Mouse (Mus musculus): ENCODE results near the gene Dock3.
A peak's percentile ranks its signal among the peaks of the same experiment; 100 is the strongest.

The Dock3 gene

DNA sequence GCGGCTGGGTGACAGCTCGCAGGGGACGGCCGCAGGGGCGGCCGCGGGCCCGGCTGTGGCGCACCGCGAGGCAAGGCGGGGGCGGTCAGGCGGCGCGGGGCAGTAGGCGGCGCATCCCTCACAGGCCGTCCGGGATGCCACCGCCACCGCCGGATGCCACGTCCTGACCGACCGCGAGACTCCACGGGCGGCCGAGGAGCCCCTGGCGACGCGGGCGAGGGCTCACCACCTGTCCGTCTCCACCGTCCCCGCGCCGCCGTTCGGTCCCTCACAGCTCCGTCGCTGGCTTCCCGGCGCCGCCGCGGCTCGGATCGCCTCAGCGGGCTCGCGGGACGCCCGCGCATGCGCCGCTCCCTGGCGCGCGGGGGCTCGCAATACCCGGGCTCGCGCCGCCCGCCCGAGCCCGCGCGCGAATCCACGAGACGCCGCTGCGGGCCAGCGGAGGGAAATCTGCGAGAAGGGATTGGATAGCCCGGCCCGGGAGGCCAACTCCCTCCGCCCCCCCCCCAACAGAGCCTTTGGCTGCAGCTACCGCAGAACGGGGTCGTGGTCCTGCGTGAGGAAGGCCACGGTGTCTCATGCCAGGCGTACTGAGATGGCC is at the start of gene Dock3:
Gene Dock3 (minus strand): TSS at position 371 of the 601 bp plus-strand sequence.
- DNase-seq (ENCODE audit: low spot score) = peak; percentile 53

- DNase-seq (ENCODE audit: low spot score) = no peak
Observed at GRCm38 (mm10) chr9:107280322-107281027, 48.8 kb upstream of the Dock3 start.

GRCm38 (mm10) chr9:107279378-107280321 is 47.9 kb upstream of the Dock3 start:
- DNase-seq (ENCODE audit: low spot score) = peak; percentile 63

GRCm38 (mm10) chr9:107278527-107279377 is 47.0 kb upstream of the Dock3 start:
- DNase-seq (ENCODE audit: low spot score) = peak; percentile 72

DNA sequence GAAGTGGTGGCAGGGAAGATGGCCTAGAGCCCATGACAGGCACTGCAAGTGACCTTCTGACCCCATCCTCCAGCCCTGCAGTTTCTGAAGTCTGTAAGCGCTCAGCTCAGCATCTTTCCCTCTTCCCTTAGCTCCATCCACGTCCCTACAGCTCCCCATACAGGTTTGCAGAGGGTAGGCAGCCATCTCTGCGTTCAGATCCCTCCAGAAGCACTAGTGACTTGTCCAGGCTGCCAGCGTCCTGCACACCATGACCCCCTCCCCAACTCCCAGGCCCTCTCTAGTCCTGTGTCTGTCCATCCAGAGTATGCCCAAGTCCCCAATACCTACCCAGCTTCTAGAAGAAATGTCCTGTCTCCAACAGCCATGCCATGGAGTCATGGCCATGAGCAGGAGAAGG is 46.4 kb upstream of the Dock3 start:
- no peak for DNase-seq (ENCODE audit: low spot score)

DNA sequence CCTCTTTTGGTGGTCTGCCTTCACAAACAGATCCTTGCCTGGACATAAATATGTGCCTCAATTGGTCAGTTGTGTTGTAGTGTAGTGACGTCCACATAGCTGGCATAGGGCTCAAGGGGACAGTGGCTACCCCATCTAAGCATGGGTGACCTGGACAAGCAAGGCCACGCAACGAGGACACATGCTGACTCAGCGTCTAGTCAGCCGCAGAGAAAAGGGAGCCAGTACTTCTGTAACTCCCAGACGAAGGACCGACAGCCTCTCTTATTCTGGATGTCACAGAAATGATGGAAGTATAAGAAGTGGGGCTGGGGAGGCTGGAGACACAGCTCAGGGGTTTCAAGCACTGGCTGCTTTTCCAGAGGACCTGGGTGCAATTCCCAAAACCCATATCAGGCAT is 45.9 kb upstream of the Dock3 start:
- DNase-seq (ENCODE audit: low spot score) = no peak

DNA sequence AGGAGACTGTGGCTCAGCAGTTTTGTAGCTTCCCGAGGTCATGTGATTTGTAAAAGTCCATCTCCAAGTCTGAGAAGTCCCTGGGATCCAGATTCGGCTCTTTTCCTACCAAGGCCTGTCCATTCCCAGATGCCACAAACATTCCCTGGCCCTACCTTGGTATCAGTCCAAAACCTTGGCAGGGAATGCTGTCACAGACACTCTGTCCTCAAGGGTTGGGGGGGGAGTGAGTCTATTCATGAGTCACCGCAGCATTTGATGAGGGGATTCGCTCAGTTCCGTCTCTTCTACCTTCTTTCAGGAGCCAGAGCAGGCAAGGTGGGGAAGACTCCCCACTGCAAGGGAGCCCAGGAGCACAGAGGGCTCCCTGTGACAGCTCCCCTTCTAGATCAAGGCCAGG is 44.0 kb upstream of the Dock3 start:
- no peak for DNase-seq (ENCODE audit: low spot score)

- DNase-seq (ENCODE audit: low spot score) = no peak
Observed at GRCm38 (mm10) chr9:107274751-107275150, 43.0 kb upstream of the Dock3 start.

DNA sequence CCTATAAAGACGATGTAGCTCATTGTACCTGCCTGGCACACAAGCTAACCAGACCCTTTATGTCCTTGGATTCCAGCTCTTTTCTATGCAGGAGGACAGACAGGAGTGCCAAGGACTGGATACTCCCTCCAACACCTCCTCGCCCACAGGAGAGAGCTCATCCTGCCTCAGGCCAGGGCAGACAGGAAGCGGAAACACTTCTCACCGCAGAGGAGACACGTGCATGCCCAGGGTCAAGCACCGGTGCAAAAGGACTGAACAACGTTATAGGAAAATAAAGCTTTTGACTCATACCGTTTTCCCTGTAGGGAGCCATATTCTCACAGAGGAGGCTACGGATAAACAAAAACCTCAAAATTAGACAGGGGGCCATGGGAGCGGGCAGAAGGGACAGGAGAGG is 41.5 kb upstream of the Dock3 start:
- DNase-seq (ENCODE audit: low spot score) = no peak

- no peak for DNase-seq (ENCODE audit: low spot score)
Observed at GRCm38 (mm10) chr9:107272284-107272683, 40.6 kb upstream of the Dock3 start.

GRCm38 (mm10) chr9:107271177-107271938 is 39.6 kb upstream of the Dock3 start:
- DNase-seq (ENCODE audit: low spot score) = no peak

DNA sequence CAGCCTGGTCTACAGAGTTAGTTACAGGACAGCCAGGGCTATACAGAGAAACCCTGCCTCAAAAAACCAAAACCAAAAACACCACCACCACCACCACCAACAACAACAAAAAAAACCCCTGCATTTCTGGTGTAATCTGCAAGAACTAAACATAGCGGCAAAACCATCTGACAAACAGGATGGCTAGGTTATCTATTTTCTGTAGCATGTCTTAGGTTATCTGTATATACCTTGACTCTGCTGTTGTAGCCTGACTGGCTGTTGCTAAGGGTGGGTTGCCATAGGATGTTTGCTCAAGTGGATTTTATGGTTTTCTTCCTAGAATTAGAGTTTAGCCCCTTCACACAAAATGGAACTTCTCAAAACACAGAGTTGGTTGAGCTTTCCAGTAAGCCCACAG is 38.1 kb upstream of the Dock3 start:
- no peak for DNase-seq (ENCODE audit: low spot score)

DNA sequence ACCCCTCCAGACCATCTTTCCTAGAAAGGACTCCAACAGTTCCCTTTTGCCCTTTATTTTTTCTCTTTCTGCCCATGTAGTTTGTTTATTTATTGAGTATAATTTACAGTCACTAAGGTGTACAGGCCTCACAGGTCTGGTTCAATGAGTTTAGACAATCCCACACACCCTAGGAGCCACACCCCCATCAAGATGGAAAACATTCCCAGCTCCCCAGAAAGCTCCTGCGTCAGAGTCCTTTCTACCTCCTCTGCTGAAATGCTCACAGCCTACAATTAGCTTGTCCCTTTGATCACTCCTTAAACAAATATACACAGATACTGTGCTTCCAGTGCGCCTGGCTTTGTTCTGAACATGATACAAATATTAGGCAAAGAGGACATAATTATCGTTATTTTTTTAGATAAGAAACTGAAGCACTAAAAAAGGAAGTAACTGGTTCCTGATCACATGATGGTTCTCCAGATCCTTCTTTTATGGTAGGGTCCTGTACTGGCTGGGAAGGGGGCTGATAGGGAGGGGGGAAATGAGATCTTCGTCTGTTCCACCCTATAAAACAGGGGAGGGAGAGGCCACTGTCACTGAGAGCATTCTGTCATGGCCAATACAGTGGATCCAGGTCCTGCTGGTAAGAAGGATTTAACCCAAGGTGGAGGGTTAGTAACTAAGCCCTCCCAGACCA is 36.2 kb upstream of the Dock3 start:
- DNase-seq (ENCODE audit: low spot score) = no peak

GRCm38 (mm10) chr9:107267028-107267427 is 35.3 kb upstream of the Dock3 start:
- no peak for DNase-seq (ENCODE audit: low spot score)

DNA sequence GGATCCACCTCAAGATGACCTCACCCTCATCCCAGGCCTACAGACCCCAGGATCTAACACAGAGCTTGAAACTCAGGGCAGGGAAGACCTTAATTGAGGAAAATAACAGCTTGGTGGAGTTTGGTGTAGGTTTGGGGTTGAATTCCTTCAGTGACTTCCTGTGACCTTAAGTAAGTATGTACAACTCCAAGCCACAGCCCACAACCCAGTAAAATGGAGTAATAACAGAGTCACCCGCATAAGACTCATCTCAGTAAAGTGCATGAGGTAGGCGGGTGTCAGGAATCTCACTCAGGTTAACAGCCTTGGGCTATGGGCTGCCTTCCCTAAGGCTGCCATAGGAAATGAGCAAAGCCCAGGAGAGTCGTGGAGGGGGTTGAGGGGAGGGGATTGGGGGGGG is 33.0 kb upstream of the Dock3 start:
- DNase-seq (ENCODE audit: low spot score) = no peak

- no peak for DNase-seq (ENCODE audit: low spot score)
Observed at GRCm38 (mm10) chr9:107263912-107264311, 32.2 kb upstream of the Dock3 start.

- no peak for DNase-seq (ENCODE audit: low spot score)
Observed at GRCm38 (mm10) chr9:107262375-107262774, 30.7 kb upstream of the Dock3 start.

- DNase-seq (ENCODE audit: low spot score) = no peak
Observed at GRCm38 (mm10) chr9:107261792-107262191, 30.1 kb upstream of the Dock3 start.

DNA sequence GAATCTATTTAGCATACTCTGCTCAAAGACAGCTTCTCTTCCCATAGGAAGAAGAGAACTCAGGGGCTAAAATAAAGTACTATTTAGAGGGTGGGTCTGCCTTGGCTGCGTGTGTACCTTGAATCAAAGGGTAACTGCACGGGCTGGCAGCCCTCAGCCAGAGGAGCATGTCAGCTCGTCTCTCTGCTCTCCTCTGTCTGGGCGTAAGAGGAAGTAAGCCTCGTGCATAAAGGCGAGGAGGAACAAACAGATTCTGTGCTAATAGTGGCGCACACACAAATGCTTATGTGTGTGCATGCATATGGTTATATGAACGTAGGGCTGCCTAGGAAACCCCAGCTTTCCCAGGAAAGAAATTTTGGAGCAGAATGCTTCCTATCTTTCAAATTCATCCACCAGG is 29.1 kb upstream of the Dock3 start:
- no peak for DNase-seq (ENCODE audit: low spot score)

DNA sequence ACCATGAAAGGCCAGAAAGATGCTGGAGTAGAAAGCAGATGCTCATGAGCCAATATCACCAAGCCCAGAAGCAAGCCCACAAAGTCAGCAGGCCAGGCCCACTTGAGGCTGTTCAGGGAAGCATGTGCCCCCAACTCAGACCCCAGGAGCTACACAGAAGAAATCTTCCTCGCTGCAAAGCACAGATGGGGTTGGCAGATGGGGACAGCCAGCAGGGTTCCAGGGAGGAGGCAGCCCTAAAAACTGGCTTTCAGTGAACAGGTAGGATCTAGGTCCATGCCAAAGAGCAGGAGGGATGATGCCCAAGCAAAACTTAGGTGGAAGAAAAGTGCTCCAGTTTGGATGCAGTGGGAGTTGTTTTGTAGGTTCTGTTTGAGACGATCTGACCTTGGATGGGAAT is 28.7 kb upstream of the Dock3 start:
- DNase-seq (ENCODE audit: low spot score) = no peak

GRCm38 (mm10) chr9:107259571-107259970 is 27.9 kb upstream of the Dock3 start:
- DNase-seq (ENCODE audit: low spot score) = no peak
